Mouse (Mus musculus) hindbrain, postnatal 0 days (tissue): ENCODE measurements at regions not wholly inside any gene's neighbourhood (a gene's known extent, or its start where the extent isn't known, plus 50 kb on each side); places are given as distances from the start of the nearest gene placed in this dataset.
A peak's percentile ranks its signal among the peaks of the same experiment; 100 is the strongest.

Experiments used
- ATAC-seq: fragments of 200-750 bp; cut with Nextera tagmentation; 2 replicates; pipeline ENCODE4 v1.8.0; 2017; ENCODE audit warnings: mild to moderate bottlenecking, moderate TSS enrichment, moderate library complexity
- DNase-seq: peaks from one replicate; pipeline ENCODE4 v3.0.0-alpha.2; 2015; ENCODE audit warnings: low spot score
- H3K27ac ChIP-seq: fragments of 300-500 bp; sonication (generic); 2 replicates; pipeline ENCODE4 v1.5.1; 2014; ENCODE audit warnings: mild to moderate bottlenecking
- H3K27me3 ChIP-seq: fragments of 300-500 bp; sonication (generic); 2 replicates; pipeline ENCODE4 v1.6.1; 2014; ENCODE audit warnings: low read length, mixed read lengths; ENCODE audit not compliant: insufficient read depth
- H3K36me3 ChIP-seq: fragments of 300-500 bp; sonication (generic); 2 replicates; pipeline ENCODE4 v1.6.1; 2014; ENCODE audit warnings: low read length, mixed read lengths; ENCODE audit not compliant: insufficient read depth
- H3K4me1 ChIP-seq: fragments of 300-500 bp; sonication (generic); 2 replicates; pipeline ENCODE4 v1.6.1; 2014; ENCODE audit warnings: antibody characterized with exemption, low read length, mixed read lengths; ENCODE audit not compliant: insufficient read depth
- H3K4me2 ChIP-seq: fragments of 300-500 bp; sonication (generic); 2 replicates; pipeline ENCODE4 v1.6.1; 2014; ENCODE audit warnings: low read depth, mild to moderate bottlenecking, low read length, moderate library complexity, mixed read lengths
- H3K4me3 ChIP-seq: fragments of 300-500 bp; sonication (generic); 2 replicates; pipeline ENCODE4 v1.5.1; 2014; ENCODE audit warnings: low read length
- H3K9ac ChIP-seq: fragments of 300-500 bp; sonication (generic); replicated peaks from 2 replicates; pipeline ENCODE4 v1.6.1; 2014; ENCODE audit warnings: mild to moderate bottlenecking, low read length, moderate library complexity, mixed read lengths
- H3K9me3 ChIP-seq: fragments of 300-500 bp; sonication (generic); 2 replicates; pipeline ENCODE4 v1.6.1; 2016; ENCODE audit warnings: low read length, mixed read lengths
- CTCF ChIP-seq: IDR thresholded peaks from 2 replicates; pipeline ENCODE4 v1.5.1; 2016; ENCODE audit warnings: antibody characterized with exemption, control low read depth, low read depth
- WGBS: fragments of 180-500 bp; shearing (Covaris S2); extraction: QIAGEN DNeasy Blood & Tissue Kit; methylation state at CpG from one replicate; pipeline ENCODE4 v1.1.7; 2014; 5-methylcytosine and 5-hydroxymethylcytosine counted together

DNA sequence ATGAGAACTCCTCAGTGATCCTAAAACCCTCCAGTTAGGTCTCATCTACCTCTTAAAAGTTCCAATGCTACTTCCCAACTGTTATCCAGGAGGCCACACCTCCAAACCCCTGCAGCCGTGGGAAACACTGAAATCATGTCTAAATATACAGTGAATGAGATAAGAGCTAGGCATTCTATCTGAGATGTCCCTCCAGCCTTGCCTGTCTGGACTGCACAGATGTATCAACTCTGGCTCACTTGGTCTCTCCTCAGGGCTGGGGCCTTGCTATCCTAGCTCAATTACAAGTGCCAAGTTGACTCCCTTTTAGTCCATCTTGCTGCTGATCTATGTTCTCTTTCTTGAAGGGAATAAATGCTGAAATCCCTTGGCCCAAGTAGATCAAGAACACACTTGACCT is 326.3 kb upstream of the Rsrc1 start:
- H3K9ac ChIP-seq: no peak overlapping the region
- H3K27me3 ChIP-seq: no peaks in the 10 kb centered on the region
- no peak overlapping the region for H3K27ac ChIP-seq
- H3K4me3 ChIP-seq: no peak overlapping the region
- no peaks in the 10 kb centered on the region for H3K36me3 ChIP-seq
- H3K4me2 ChIP-seq: no peak overlapping the region
- H3K9me3 ChIP-seq: no peaks in the 10 kb centered on the region
- ATAC-seq (no peak), DNase-seq (no peak)
- 91% methylated on average over 1 of the region's 1 CpGs for WGBS
- no peak for TF ChIP-seq CTCF
- H3K4me1 ChIP-seq: 0 out of 2 replicates have a peak, but pooled peaks cover 4% of the 10 kb centered on the region

DNA sequence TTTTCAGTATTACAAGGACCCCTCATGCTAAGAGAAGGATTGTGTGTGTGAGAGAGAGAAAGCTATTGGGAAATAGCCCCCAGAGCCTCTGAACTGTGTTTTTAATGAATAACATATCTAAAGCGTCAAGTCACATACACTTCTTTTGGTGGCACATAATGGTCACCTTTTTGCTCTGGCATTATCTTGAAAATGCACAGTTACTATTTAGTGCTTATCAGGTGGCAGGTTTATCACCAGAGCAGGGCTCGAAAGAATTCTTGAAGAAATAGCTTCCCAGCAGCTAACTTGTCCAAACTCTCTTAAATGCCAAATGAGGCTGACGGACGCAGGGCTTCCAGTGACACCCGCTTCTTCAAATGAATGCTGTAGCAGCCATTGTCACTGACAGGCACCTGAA is 324.7 kb upstream of the Rsrc1 start:
- no peak for TF ChIP-seq CTCF
- Histone ChIP-seq H3K4me3 (no peak overlapping the region), H3K27ac (no peak overlapping the region), H3K9ac (no peak overlapping the region), H3K4me2 (no peak overlapping the region), H3K4me1 (no peaks in the 10 kb centered on the region), H3K27me3 (no peaks in the 10 kb centered on the region), H3K36me3 (no peaks in the 10 kb centered on the region), H3K9me3 (no peaks in the 10 kb centered on the region)
- ATAC-seq (no peak), DNase-seq (no peak)
- 94% methylated on average over 5 of the region's 5 CpGs for WGBS

DNA sequence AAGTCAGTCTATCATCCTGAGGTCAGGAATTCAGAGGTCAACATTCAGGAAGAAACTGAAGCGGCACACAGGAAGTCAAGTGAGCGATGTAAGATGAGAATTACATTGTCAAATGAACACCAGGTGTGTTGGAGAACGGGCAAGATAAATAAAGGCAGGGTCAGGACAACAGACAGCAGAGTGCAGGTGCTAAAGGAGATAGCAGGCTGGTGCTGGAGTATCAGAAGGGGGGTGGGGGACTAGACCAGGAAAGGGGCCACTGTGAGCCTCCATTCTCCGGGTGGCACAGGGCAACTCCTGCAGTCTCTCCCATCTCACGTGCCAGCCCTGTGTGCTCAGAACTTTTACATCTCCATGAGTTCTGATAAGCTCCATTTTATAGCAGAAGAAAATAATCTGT is 320.6 kb upstream of the Rsrc1 start:
- H3K36me3 ChIP-seq: no peaks in the 10 kb centered on the region
- DNase-seq: no peak
- WGBS: 73% methylated on average over 5 of the region's 5 CpGs
- H3K4me3 ChIP-seq: no peak overlapping the region
- no peaks in the 10 kb centered on the region for H3K27me3 ChIP-seq
- H3K4me2 ChIP-seq: no peak overlapping the region
- no peak overlapping the region for H3K9ac ChIP-seq
- no peak for TF ChIP-seq CTCF
- H3K27ac ChIP-seq: no peak overlapping the region
- no peaks in the 10 kb centered on the region for H3K9me3 ChIP-seq
- no peaks in the 10 kb centered on the region for H3K4me1 ChIP-seq
- no peak for ATAC-seq

DNA sequence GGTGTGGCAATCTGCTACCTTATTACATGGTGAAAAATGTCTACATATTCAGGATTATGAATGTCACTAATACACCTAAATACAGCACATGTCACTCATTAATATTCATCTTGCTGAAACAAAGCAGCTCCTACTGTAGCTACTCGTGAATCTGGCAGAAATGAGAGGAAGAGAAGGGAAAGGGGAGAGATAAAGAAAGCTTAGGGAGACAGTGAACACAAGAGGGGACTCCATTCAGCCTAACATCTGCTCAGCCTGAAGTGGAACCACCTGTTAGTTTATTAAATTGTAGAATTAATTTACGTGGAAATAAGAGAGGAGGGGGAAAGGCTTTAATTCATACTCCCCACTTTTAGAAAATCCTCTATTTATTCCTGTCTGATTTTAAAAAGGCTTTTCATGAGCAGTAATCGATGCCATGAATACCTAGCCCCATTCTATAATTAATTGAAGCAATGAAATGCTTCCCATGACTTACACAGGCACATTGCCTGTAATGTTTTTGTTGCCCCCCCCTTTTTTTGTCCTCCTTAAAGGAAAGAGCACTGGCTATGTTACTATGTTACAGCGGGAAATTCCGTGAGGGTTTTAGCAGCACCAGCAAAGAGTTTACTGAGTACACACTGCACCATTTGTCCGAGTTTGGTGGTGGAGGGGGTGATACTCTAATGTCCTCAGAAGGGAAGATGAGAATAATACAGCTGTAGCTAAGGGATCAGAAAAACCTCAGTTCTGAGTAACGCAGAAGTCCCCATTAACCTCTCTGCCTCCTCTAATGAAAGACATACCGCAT is 319.2 kb upstream of the Rsrc1 start:
- H3K4me1 ChIP-seq: no peaks in the 10 kb centered on the region
- no peak overlapping the region for H3K9ac ChIP-seq
- no peak for ATAC-seq
- WGBS: 57% methylated on average over 8 of the region's 8 CpGs
- no peaks in the 10 kb centered on the region for H3K27me3 ChIP-seq
- no peak for TF ChIP-seq CTCF
- no peak for DNase-seq
- H3K9me3 ChIP-seq: no peaks in the 10 kb centered on the region
- no peak overlapping the region for H3K4me3 ChIP-seq
- no peak overlapping the region for H3K27ac ChIP-seq
- no peaks in the 10 kb centered on the region for H3K36me3 ChIP-seq
- no peak overlapping the region for H3K4me2 ChIP-seq

DNA sequence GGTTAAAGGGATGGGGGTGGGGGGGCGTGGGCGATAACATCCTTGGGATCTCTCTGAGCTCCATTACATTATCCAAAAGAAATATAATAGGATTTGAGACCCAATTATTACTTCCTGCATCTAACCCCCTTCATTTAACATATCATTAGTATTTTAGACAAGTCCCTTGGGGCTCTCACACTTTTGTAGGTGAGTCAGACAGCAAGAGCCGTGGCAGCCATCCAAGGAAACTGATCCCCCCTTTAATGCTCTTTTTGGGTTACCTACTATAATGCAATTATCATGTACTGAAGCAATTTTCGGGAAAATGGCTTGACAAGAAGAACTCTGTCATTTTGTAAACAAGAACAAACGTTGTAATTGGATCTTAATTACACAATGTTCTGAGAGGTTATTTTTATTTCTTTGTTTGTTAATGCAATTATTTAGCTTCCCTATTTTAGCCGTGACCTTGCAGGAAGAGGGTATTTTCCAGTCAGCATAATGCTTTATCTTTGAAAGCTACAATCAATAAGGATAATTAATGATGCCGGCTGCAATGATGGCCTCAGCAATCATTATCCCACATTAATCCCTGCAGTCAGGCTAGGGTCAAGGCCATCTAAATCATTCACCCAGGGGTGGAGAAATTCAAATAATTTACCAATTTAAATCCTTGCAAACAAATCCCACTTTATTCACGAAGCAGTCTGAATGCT is 297.5 kb upstream of the Rsrc1 start:
- Histone ChIP-seq H3K4me3 (no peak overlapping the region), H3K36me3 (no peaks in the 10 kb centered on the region), H3K4me2 (no peak overlapping the region), H3K27ac (no peak overlapping the region), H3K9ac (no peak overlapping the region), H3K9me3 (no peaks in the 10 kb centered on the region), H3K4me1 (no peaks in the 10 kb centered on the region), H3K27me3 (no peaks in the 10 kb centered on the region)
- WGBS: 54% methylated on average over 8 of the region's 8 CpGs
- ATAC-seq: no peak
- DNase-seq: peak; percentile 27
- TF ChIP-seq CTCF: no peak

DNA sequence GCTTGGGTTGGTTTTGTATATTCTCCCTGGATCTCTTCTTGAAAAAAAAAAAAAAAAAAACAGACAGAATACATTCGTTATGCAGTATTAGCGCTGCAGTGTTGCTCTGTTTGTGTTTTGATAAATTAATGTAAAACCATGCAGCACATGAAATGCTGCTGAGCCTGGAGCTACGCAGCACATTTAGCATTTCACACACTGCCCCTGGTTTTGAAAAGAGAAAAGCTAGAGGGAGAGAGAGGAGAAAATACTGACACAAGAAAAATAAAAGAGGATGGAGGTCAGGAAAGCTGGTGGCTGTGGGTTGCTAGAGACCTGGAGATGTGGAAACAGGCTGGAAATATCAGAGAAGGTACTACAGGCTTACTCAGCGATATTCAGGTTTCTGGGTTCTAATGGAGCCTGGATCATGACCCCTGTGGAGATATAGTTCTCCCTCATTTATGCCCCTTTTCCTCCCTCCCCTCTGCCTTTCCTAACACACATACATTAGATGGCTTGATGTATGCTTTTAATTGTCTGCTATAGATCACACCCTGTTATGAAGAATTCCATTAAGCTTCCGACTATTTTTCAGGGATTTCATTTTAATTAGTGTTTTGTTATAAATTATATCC is 296.8 kb upstream of the Rsrc1 start:
- 60% methylated on average over 5 of the region's 5 CpGs for WGBS
- H3K4me2 ChIP-seq: no peak overlapping the region
- no peaks in the 10 kb centered on the region for H3K27me3 ChIP-seq
- ATAC-seq (0 out of 2 replicates have a peak, but pooled peaks have one; percentile 24), DNase-seq (no peak)
- no peak for TF ChIP-seq CTCF
- no peaks in the 10 kb centered on the region for H3K9me3 ChIP-seq
- H3K9ac ChIP-seq: no peak overlapping the region
- 0 out of 2 replicates have a peak, but pooled peaks cover 4% of the 10 kb centered on the region for H3K4me1 ChIP-seq
- H3K36me3 ChIP-seq: no peaks in the 10 kb centered on the region
- no peak overlapping the region for H3K27ac ChIP-seq
- H3K4me3 ChIP-seq: no peak overlapping the region
